Mouse (Mus musculus) lung, postnatal 10 days (tissue): Measurements from ENCODE around the gene Cd200r4.
"Not testable (repeated sequence)": the region's sequence is repeated elsewhere in the genome, so short reads cannot be mapped to it uniquely, and the experiment has no call there.

Source experiments
- DNase-seq: peaks from one replicate; pipeline ENCODE4 v3.0.0; 2021

Gene Cd200r4

DNA sequence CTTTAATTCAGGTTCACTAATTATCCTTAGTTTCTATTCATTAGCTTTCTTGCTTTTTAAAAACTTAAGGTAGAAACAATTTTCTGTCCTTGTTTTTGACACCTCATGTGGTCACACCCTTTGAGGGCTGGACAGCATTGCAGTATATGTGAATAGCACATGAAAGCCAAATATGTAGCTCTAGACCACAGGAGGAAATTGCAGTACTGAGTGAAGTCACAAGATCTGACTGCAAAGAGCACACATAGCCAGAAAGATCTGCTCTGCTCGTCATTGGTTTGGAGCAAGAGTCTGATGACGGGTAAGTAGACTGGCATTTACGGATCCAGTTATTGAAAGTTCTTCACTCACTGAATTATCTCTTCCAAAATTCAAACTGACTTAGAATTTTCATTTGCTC lies at the start of gene Cd200r4:
Gene Cd200r4 (plus strand): TSS at position 190 of the 400 bp plus-strand sequence.
- DNase-seq: no peak

DNA sequence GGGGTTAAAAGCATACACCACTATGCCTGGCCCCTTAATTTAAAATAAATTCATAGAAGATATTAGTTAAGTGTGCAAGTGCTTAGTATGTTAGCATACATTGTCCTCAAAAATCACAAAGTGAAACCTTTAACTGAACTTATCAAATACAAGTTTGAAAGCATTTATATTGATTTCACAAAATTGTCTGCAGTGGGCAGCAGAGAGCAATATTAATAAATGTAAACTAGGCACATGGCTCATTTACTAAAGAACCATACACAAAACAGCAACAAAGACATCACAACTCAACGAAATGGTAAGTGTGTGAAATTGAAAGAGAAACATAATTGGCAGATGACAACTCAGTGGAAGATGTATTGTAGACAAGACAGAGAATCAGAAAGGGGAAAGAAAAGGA lies 49.7 kb upstream of the Cd200r4 start:
- no peak for DNase-seq

DNA sequence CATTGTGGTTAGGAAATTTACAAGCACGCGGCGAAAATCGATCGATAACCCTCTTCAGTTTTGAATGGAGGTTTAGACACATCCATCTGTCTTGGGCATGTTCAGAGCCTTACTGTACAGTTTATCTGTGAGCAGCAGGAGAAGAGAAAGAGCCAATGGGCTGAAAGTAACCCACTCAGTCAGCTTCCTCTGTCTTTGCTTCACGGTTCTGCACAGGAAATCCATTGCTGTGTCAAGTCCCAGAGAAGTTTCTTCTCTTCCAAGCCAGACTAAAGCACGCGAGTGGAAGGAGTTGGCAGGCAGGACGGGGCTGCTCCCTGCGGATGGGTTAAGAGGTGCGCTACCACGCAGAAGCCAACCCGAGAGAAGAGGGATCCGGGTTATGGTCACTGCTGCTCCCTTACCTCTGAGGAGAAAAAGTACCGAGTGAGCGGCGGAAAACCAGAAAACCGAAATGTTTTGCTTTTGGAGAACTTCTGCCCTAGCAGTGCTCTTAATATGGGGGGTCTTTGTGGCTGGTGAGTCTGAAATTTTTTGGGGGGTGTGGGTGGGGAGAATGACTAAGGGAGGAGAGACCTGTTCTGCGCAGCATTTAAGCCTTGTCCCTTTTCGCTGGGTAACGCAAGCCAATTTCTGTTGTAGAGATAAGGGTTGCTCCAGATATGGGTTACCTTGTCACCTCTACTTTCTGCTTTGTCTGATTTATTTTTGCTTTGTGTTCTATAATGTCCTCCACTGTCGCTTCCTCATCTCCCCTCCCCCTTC lies 45.8 kb upstream of the Cd200r4 start, which contains the start of gene Cd200r1:
Gene Cd200r1 (plus strand): TSS at position 182 of the 765 bp plus-strand sequence.
- no peak for DNase-seq

DNA sequence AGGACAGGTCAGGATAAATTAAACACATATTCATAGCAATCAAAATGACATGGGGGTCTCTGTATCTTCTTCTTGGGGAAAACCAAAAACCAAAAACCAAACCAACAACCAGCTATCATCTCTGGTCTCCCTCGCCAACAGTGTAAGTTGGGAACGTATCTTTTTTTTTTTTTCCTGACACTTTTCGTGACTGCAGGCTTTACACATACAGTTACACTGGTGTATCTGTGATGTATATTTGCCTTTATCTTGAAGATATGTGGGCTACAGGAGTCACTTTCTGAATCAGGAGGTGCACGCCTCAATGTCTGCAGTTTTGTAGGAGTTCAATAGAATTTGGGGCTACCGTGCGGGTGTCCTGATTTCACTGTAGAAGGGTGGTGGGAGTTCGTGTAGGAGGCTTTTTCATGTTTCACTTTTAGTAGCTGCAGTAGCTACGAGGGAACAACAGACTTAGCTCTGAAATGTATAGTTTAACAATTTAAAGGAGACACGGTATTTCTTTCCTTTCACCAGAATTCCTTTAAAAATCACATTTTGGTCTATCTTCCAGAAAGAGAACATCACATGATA lies 45.1 kb upstream of the Cd200r4 start:
- no peak for DNase-seq

DNA sequence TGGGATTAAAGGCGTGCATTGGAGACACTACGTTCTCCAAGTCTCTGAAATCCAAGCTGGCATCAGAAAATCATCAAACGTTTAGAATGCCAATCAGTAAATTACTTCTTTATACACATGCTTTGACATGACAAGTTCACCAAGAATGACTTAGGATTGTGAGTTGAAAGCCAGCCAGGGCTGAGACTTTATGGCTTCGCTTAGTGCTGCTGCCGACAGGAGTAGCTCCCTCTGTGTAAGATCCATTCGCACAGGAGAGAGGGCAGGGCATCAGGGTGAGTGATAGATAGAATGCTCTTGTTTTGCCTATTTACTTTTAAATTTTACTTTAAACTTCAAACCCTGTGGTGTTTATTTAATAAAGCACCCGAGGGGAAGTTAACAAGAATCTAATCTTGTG lies 44.0 kb upstream of the Cd200r4 start:
- no peak for DNase-seq

DNA sequence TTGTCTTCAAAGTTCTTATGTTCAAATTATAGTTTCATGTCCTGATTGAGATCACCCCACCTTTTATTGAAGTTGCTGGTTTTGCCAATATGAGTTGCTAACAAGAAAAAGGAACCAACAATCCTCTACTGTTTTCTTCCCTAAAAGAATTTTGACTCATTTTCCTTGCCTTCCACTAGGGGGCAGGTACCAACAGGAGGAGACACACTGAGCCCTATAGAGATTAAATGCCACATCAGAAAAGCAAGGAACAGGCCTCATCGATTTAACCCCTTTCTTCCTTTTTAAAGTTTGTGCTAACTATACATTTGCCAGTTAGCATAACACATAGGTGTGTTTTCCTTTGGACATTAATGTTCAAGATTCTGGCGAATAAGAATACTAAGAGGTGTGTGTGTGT lies 43.6 kb upstream of the Cd200r4 start:
- DNase-seq: no peak

DNA sequence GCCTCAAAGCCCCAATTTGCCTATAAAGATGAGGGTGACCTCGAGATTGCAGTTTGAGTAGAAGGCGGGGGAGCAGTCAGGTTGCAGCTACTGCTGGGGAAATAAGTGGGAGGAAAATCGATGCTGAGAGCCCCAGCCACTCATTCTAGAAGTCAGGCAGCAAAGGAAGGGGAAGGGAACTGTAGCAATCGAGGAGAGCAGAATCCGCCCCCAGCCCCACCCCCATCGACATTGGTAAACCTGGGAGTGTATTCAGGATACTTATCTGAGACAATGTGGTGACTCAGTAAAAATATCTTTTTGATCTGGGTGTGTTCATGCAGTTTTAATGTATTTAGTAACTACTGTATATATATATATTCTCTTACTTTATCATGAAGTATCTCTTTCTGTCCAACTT lies 39.0 kb upstream of the Cd200r4 start:
- no peak for DNase-seq

DNA sequence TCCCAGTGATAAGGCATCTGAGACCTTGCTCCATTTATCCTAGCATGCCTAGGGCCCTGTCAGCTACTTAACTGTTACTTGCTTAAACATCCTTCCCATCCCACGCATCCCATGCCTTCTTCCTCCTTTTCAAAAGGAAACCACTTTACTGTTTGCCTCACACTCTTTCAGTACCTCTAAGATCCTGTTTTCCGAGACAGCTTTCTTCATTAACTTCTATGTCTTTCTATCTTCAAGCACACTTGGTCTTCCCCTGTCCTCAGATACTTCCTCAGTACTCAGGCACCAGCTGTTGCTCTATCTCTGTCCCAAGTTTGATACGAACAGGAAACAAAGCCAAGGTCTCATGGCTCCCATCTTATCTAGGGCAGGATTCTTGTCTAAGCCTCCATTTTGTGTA lies 37.9 kb upstream of the Cd200r4 start:
- DNase-seq: no peak

DNA sequence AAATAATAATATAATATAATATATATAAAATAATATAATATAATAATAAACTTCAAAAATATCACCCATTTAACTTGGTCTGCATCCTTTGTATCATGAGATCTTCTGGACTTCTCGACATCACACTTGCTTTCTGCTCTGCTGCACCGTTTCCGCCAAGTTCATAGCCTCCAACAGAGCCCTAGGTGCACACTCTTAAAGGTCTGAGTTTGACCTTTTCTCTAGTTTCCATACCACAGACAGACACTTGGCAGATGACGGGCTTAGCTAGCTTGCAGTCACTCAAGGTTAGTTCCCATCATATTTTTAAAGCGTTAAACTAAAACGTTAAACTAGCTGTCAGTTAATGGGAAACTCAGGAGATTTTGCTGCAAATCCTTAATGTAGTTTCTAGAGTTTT lies 37.3 kb upstream of the Cd200r4 start:
- DNase-seq: no peak

DNA sequence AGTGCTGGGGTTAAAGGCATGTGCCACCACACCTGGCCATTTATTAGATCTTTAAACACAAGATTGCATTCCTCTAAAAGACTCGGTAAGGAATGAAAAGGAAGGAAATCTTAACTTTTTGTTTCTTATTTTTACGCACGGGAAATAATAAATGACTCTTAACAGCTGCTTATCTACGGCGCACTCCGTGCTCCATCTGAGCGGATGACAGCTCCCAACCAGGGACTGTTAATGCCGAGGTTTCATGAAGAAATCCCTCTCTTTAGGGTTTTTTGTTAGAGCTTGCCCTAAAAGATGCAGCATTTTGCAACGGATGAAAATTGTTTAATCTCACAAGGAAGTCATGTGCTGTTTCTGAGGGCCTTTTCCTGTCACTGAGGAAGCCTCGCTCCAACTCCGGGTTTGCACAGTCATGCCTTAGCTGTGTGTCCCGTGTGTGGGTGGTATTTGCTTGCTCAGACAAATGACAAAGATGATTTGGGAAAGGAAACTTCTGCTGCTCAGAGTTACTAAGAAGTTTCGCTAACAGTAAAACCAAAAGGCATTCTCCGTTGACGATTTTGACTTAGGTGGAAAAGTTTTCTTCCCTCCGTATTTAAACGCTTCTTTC lies 32.9 kb upstream of the Cd200r4 start:
- peak; percentile 42 for DNase-seq

DNA sequence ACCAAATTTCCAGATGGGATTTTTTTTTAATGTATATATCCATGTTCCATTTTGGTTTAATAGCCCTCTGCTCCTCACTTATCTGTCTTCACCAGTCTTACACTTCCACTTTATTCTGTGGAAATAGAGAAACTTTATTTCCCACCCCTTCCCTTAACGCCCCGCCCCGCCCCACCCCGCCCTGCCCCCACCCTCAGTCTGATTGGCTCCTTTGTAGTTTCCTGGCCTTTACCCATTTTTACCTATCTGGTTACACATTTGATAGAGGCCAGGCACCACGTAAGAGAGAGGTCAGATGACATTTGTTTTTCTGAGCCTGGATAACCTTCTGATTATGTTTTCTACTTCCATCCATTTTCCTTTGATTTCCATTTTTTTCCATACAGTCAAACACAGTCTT lies 32.0 kb upstream of the Cd200r4 start:
- no peak for DNase-seq

DNA sequence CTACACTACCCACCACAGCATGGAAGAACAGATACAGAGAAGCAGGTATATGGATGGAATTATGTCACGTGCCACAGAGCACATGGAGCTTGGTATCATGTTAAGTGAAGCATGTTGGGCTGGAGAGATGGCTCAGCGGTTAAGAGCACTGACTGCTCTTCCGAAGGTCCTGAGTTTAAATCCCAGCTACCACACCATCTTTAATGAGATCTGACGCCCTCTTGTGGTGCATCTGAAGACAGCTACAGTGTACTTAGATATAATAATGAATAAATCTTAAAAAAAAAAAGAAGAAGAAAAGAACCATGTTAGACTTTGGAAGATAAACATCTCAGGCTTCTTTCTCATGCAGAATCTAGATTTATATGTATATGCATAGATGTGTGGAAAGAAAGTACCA lies 30.8 kb upstream of the Cd200r4 start:
- DNase-seq: no peak

DNA sequence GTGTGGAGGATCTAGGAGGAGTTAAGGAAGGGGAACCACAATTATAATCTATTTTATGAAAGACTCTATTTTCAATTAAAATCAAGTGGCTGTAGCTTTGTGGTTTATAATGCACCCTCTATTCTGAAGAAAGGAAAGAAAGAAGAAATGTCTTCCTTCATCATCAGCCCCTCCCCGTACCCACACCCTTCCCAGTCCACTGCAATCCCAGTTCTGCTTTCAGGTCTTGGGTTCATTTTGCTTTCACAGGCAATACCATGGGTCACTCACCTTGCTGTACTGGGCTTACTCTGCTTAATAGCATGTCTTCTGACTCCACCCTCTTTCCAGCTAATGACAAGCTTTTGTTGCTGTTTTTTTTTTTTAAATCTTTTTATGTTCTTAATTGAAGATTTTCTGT lies 24.6 kb upstream of the Cd200r4 start:
- no peak for DNase-seq

DNA sequence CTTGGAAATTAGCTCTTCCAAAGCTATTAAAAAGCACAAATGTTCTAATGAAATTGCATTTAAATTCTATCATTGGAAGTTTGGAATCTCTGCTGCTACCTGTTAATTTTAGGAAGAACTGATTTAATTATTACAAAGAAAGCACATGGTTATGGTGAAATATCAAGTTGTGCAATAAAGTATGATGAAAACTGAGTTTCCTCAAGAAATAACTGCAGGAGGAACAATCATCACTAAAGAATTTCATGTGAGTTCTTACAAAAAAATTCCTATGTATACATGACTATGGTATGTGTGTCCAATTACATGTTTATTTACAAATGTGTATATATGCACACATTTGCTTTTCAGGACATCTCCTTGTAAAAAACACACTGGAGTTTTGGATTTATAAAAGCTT lies 17.1 kb upstream of the Cd200r4 start:
- DNase-seq: no peak

DNA sequence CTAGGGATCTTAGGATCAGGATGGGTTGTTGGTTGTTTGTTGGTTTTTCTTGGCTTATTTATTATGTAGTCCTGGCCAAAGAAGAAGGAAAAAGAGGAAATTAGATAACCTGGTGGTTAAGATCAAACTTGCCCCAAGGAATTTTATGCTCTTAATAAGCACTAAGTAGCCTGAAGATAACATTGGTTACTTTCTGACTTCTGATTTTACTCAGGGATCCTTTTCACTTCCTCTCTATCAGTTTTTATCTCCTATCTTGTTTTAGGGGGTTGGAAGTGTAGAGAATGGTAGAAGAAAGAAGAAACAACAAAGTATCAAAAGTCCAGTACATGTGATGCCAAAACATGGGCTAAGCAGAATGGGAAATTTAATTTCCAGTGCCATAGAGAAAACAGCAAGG lies 5.6 kb upstream of the Cd200r4 start:
- no peak for DNase-seq

DNA sequence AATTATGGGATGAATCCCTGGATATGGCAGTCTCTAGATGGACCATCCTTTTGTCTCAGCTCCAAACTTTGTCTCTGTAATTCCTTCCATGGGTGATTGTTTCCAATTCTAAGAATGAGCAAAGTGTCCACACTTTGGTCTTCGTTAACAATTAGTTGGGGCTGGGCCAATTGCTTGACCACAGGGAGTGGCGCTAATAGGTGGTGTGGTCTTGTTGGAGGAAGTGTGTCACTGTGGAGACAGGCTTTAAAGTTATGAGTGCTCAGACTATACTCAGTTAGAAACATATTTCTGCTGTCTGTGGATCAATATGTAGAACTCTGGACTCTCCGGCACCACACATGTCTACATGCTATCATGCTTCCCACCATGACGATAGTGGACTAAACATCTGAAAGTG lies 1.3 kb upstream of the Cd200r4 start:
- DNase-seq: not testable (repeated sequence)

DNA sequence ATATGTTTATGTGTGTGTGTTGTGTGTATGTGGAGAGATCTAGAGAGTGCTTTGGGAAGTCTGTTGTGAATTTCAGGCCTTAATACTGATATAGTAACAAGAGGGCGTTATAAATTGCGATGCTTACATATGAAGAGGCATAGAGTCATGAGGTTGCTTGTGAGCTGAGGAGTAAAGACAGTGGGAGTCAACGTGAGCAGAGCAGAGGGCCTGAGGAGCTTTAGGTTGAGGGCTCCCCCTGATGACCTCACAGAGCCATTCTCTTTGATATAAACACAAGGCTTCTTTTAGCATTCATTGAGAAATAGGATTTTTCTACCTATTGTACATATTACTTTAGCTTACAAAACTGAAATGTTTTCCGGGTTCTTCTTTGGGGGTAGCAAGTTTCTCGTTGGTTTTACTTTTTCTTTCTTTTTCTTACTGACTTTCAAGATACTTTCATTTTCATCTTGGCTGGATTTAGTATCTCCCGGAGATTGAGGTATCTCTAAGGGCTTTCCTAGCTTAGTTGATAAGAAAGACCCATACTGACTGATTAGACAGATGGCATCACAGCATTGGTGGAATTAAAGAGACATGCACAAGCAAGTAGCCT lies 1.0 kb downstream of the Cd200r4 start:
- DNase-seq: no peak

DNA sequence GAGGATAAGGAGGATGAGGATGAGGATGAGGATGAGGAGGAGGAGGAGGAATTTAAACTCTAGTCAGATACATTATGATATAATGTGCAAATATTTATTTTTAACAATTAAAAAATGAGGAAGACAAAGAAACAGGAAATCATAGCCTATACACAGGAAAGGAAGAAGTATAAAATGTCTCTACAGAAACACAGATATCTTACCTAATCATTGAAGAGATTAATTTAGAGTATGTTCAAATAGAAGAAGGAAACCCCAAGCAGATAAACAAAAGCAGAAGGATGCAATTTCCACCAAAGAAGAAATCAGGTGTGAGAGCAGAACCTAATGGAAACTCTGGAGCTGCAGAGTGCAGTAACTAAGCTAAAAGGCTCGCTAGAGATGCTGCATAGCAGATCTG lies 6.5 kb downstream of the Cd200r4 start:
- DNase-seq: no peak

DNA sequence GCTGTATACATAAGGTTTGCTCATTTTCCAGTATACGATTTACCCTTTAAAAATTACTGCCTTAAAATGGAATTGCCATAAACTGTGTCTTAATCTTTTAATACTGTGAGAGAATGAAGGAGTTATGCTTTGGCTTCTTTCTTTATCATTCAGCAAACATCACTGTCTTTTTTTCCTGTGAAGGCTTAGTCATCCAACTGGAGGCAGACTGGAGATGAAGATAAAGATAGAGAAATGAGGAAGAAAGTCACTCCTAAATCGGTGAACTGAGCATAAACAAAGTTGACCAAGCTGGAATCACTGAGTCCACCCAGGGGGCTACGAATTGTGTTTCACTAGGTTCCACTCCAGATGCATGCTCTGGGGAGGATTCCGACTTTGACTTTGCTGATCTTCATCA lies 9.0 kb downstream of the Cd200r4 start:
- DNase-seq: no peak

DNA sequence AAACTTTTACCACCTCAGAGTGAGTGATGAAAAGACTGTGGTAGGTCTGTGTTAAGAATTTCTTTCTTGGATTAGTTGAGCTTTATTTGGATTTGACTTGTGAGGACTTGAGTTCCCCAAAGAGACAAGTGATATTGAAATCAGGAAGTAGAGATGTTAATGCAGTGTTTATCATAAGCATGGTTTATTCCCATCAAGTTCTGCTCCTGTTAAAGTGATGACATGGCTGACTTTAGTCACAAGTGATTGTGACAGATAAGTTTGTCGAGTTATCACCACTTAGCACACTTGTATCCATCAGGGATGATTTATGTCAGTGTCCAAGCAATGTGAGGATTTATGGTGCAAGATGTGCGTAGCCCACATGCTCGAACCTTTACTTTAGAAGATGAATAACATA lies 20.8 kb downstream of the Cd200r4 start:
- DNase-seq: no peak

DNA sequence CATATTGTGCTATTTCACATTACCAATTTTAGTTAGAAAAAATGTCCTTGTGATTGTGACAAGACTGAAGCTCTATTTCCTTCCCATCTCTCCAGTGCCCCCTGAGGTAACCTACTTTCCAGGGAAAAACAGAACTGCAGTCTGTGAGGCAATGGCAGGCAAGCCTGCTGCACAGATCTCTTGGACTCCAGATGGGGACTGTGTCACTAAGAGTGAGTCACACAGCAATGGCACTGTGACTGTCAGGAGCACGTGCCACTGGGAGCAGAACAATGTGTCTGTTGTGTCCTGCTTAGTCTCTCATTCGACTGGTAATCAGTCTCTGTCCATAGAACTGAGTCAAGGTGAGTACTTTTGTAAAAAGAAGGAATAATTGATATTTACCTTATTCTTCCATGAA lies 21.7 kb downstream of the Cd200r4 start:
- DNase-seq: not testable (repeated sequence)

DNA sequence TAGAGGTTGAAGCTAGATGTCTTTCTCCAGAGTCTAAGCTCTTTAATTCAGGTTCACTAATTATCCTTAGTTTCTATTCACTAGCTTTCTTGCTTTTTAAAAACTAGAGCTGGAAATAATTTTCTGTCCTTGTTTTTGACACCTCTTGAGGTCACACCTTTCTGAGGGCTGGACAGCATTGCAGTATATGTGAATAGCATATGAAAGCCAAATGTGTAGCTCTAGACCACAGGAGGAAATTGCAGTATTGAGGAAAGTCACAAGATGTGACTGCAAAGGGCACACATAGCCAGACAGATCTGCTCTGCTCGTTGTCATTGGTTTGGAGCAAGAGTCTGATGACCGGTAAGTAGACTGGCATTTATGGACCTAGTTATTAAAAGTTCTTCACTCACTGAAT lies 55.3 kb downstream of the Cd200r4 start, which contains the start of gene Cd200r2:
Gene Cd200r2 (plus strand): TSS at position 301 of the 400 bp plus-strand sequence.
- no peak for DNase-seq

DNA sequence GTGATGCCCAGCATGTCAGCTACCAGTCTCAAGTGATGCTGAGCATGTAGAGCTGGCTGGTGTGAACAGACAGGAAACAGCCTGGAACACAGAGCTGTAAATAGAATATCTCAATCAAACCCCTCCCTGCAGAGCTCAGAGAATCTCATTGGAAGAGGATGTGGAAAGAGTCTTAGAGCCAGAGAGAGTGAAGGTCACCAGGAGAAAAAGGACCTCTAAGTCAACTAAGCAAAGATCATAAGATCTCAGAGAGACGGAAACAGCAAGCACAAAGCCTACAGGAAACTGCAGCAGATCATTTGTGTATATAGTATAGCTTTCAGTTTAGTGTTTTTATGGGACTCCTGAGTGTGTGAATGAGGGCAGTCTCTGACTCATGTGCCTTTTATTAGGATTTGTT lies 63.6 kb downstream of the Cd200r4 start:
- peak; percentile 16 for DNase-seq

DNA sequence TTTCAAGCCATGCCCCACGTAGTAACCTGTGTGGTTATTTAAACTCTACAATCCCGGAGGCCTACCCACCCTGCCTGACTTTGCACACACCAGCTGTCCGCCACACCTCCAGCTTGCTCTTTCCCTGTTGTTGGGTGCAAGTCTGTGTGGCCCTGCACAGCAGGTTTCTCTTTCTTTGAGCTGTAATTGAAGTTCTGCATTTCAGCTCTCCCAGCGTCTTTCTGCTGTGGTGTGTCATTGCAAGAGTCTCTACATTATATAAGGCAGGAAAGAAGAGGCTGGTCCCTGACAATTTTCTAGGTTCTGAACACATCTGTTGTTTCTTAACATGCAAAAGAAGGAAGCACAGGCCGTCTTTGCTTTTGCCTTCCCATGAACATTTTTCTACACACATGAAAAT lies 65.1 kb downstream of the Cd200r4 start:
- no peak for DNase-seq
